Mouse (Mus musculus) liver (tissue): Measurements from ENCODE around the gene Bcl3.

Source experiments
- DNase-seq: peaks from one replicate; pipeline ENCODE4 v3.0.0-alpha.2; 2020; ENCODE audit warnings: mixed read lengths

Gene Bcl3

GRCm38 (mm10) chr7:19768251-19768650 lies 54.3 kb downstream of the Bcl3 start:
- no peak for DNase-seq

- DNase-seq = no peak
These were observed 58.0 kb downstream of the Bcl3 start for GRCm38 (mm10) chr7:19764581-19764980.

GRCm38 (mm10) chr7:19763829-19764477 lies 58.6 kb downstream of the Bcl3 start:
- no peak for DNase-seq

- no peak for DNase-seq
These were observed 60.3 kb downstream of the Bcl3 start for GRCm38 (mm10) chr7:19762283-19762682.

- DNase-seq = no peak
These were observed 62.5 kb downstream of the Bcl3 start for GRCm38 (mm10) chr7:19760021-19760420.

GRCm38 (mm10) chr7:19758623-19759022 lies 63.9 kb downstream of the Bcl3 start:
- no peak for DNase-seq
